Mouse (Mus musculus) cerebellum, adult 2 months (tissue): Measurements from ENCODE around the gene Ptges3. TPM values are rescaled to one million over a fixed set of nuclear protein-coding genes. Genes with fewer than 3 reads are reported as not detected.

Source experiments
- DNase-seq, 2 experiments: peaks; one replicate each; pipeline ENCODE4 v3.0.0; 2021
- H3K27ac ChIP-seq: fragments of 200-500 bp; 2 replicates; pipeline ENCODE4 v1.5.1; 2012; ENCODE audit warnings: low read length, control low read depth, inconsistent platforms; ENCODE audit not compliant: insufficient read depth
- H3K27me3 ChIP-seq: fragments of 200-500 bp; 2 replicates; pipeline ENCODE4 v1.6.1; 2012; ENCODE audit warnings: inconsistent platforms, mild to moderate bottlenecking, low read length, moderate library complexity; ENCODE audit not compliant: control insufficient read depth, insufficient read depth
- H3K4me1 ChIP-seq: fragments of 200-500 bp; 2 replicates; pipeline ENCODE4 v1.6.1; 2011; ENCODE audit warnings: low read length; ENCODE audit not compliant: control insufficient read depth, insufficient read depth
- H3K4me3 ChIP-seq: fragments of 200-500 bp; replicated peaks from 2 replicates; pipeline ENCODE3; 2011; ENCODE audit warnings: mild to moderate bottlenecking, low read depth, low read length, control low read depth; ENCODE audit not compliant: insufficient read depth
- CTCF ChIP-seq: fragments of 200-500 bp; IDR thresholded peaks from 2 replicates; pipeline ENCODE4 v1.5.1; 2011; ENCODE audit warnings: low read depth, mild to moderate bottlenecking, control low read depth, low read length, moderate library complexity, borderline replicate concordance; ENCODE audit not compliant: insufficient read depth
- POLR2A ChIP-seq: fragments of 200-500 bp; IDR thresholded peaks from 2 replicates; pipeline ENCODE4 v1.6.1; 2011; ENCODE audit warnings: low read length, control low read depth, borderline replicate concordance; ENCODE audit not compliant: insufficient read depth
- WGBS: fragments of 180-500 bp; shearing (Covaris S2); methylation state at CpG from one replicate; pipeline ENCODE4 v1.1.7; 2018; 5-methylcytosine and 5-hydroxymethylcytosine counted together
- polyA plus RNA-seq: library from polyadenylated mRNA; depleted of rRNA; stranded (reverse); fragments of >200 nt; gene quantifications from 2 replicates; pipeline ENCODE4 v1.2.3, GENCODE M21; 2012

Ptges3 gene
- polyA plus RNA-seq, 1 experiment, result 75.5 TPM

GRCm38 (mm10) chr10:128037921-128038320 lies 20.8 kb upstream of the Ptges3 start:
- no peak for DNase-seq
- WGBS, result 48% methylated on average over 3 of the region's 3 CpGs
- no peaks in the 10 kb centered on the region for H3K27me3 ChIP-seq
- no peak overlapping the region for H3K27ac ChIP-seq
- no peak overlapping the region for H3K4me3 ChIP-seq
- TF ChIP-seq POLR2A (no peak), CTCF (no peak)
- H3K4me1 ChIP-seq, result peaks cover 5% of the 10 kb centered on the region

- Histone ChIP-seq H3K4me1 (peaks cover 5% of the 10 kb centered on the region), H3K27me3 (no peaks in the 10 kb centered on the region), H3K4me3 (no peak overlapping the region), H3K27ac (no peak overlapping the region)
- DNase-seq, result no peak
- 62% methylated on average over 5 of the region's 5 CpGs for WGBS
- TF ChIP-seq POLR2A (no peak), CTCF (no peak)
Measured at GRCm38 (mm10) chr10:128039167-128039566, 19.6 kb upstream of the Ptges3 start.

GRCm38 (mm10) chr10:128039858-128040257 lies 18.9 kb upstream of the Ptges3 start:
- WGBS, result 55% methylated on average over 3 of the region's 3 CpGs
- Histone ChIP-seq H3K27me3 (no peaks in the 10 kb centered on the region), H3K27ac (no peak overlapping the region), H3K4me3 (no peak overlapping the region), H3K4me1 (peaks cover 5% of the 10 kb centered on the region)
- no peak for TF ChIP-seq POLR2A
- no peak for TF ChIP-seq CTCF
- DNase-seq, result no peak

- DNase-seq, result no peak
- H3K4me3 ChIP-seq, result no peak overlapping the region
- peaks cover 5% of the 10 kb centered on the region for H3K4me1 ChIP-seq
- no peak overlapping the region for H3K27ac ChIP-seq
- WGBS, result 82% methylated on average over 5 of the region's 5 CpGs
- H3K27me3 ChIP-seq, result no peaks in the 10 kb centered on the region
- TF ChIP-seq POLR2A (no peak), CTCF (no peak)
Measured at GRCm38 (mm10) chr10:128040293-128040692, 18.5 kb upstream of the Ptges3 start.

GRCm38 (mm10) chr10:128041636-128042035 lies 17.1 kb upstream of the Ptges3 start:
- TF ChIP-seq CTCF, result no peak
- TF ChIP-seq POLR2A, result no peak
- H3K27me3 ChIP-seq, result no peaks in the 10 kb centered on the region
- H3K27ac ChIP-seq, result no peak overlapping the region
- H3K4me1 ChIP-seq, result peaks cover 5% of the 10 kb centered on the region
- DNase-seq, result no peak
- WGBS, result 64% methylated on average over 4 of the region's 4 CpGs
- no peak overlapping the region for H3K4me3 ChIP-seq

- WGBS, result 88% methylated on average over 3 of the region's 3 CpGs
- Histone ChIP-seq H3K27me3 (no peaks in the 10 kb centered on the region), H3K4me1 (peaks cover 5% of the 10 kb centered on the region), H3K27ac (no peak overlapping the region), H3K4me3 (no peak overlapping the region)
- no peak for TF ChIP-seq CTCF
- no peak for DNase-seq
Measured at GRCm38 (mm10) chr10:128042466-128042865, 16.3 kb upstream of the Ptges3 start.

- Histone ChIP-seq H3K4me3 (no peak overlapping the region), H3K27ac (no peak overlapping the region), H3K27me3 (no peaks in the 10 kb centered on the region), H3K4me1 (peaks cover 3% of the 10 kb centered on the region)
- TF ChIP-seq CTCF, result no peak
- no peak for TF ChIP-seq POLR2A
- no peak for DNase-seq
- 55% methylated on average over 3 of the region's 3 CpGs for WGBS
Measured at GRCm38 (mm10) chr10:128043041-128043835, 15.5 kb upstream of the Ptges3 start.

- Histone ChIP-seq H3K4me3 (no peak overlapping the region), H3K27me3 (no peaks in the 10 kb centered on the region), H3K27ac (no peak overlapping the region), H3K4me1 (no peaks in the 10 kb centered on the region; the same call in 1 of the 2 replicates)
- TF ChIP-seq CTCF (no peak), POLR2A (no peak)
- no peak for DNase-seq
- WGBS, result 96% methylated on average over 8 of the region's 8 CpGs
Measured at GRCm38 (mm10) chr10:128048157-128048556, 10.6 kb upstream of the Ptges3 start.
